Mouse (Mus musculus) hindbrain, embryonic 15.5 days (tissue): ENCODE measurements around the gene Tas2r110. TPM values are rescaled to one million over a fixed set of nuclear protein-coding genes. Genes with fewer than 3 reads are reported as not detected.

ENCODE experiments used
- ATAC-seq: fragments of 200-750 bp; cut with Nextera tagmentation; 2 replicates; pipeline ENCODE4 v1.8.0; 2017; ENCODE audit warnings: low read depth, moderate number of reproducible peaks, moderate TSS enrichment; ENCODE audit not compliant: low FRiP score
- H3K27ac ChIP-seq: fragments of 300-500 bp; sonication (generic); replicated peaks from 2 replicates; pipeline ENCODE4 v1.5.1; 2015; ENCODE audit warnings: mild to moderate bottlenecking, inconsistent platforms
- H3K27me3 ChIP-seq: fragments of 300-500 bp; sonication (generic); 2 replicates; pipeline ENCODE4 v1.6.1; 2015; ENCODE audit warnings: control low read depth, inconsistent platforms
- H3K36me3 ChIP-seq: fragments of 300-500 bp; sonication (generic); 2 replicates; pipeline ENCODE4 v1.6.1; 2015; ENCODE audit warnings: control low read depth, inconsistent platforms
- H3K4me1 ChIP-seq: fragments of 300-500 bp; sonication (generic); replicated peaks from 2 replicates; pipeline ENCODE4 v1.6.1; 2015; ENCODE audit warnings: control low read depth, inconsistent platforms
- H3K4me2 ChIP-seq: fragments of 300-500 bp; sonication (generic); 2 replicates; pipeline ENCODE4 v1.6.1; 2015; ENCODE audit warnings: moderate library complexity, mild to moderate bottlenecking, inconsistent platforms
- H3K4me3 ChIP-seq: fragments of 300-500 bp; sonication (generic); 2 replicates; pipeline ENCODE4 v1.5.1; 2015; ENCODE audit warnings: mild to moderate bottlenecking, inconsistent platforms
- H3K9ac ChIP-seq: fragments of 300-500 bp; sonication (generic); 2 replicates; pipeline ENCODE4 v1.6.1; 2015; ENCODE audit warnings: inconsistent platforms
- H3K9me3 ChIP-seq: fragments of 300-500 bp; sonication (generic); 2 replicates; pipeline ENCODE4 v1.6.1; 2016; ENCODE audit warnings: control low read depth, inconsistent platforms
- WGBS: fragments of 180-500 bp; shearing (Covaris S2); methylation state at CpG from one replicate; pipeline ENCODE4 v1.1.7; 2015; 5-methylcytosine and 5-hydroxymethylcytosine counted together
- polyA plus RNA-seq: library from polyadenylated mRNA; unstranded; fragments of >200 nt; fragmentation: Nextera tagmentation; extraction: Ambion mirVana; gene quantifications from 2 replicates; pipeline ENCODE4 v1.2.1, GENCODE M21; 2015

Tas2r110 gene
- polyA plus RNA-seq: not detected in 2 replicates

- ATAC-seq: no peak
- H3K4me1 ChIP-seq: no peaks in the 10 kb centered on the region
- no peak within 1 kb of the TSS for H3K27ac ChIP-seq
- H3K4me2 ChIP-seq: no peak within 1 kb of the TSS
- no peaks in the 10 kb centered on the region for H3K36me3 ChIP-seq
- no peak within 1 kb of the TSS for H3K9ac ChIP-seq
- no peaks in the 10 kb centered on the region for H3K27me3 ChIP-seq
- no peak within 1 kb of the TSS for H3K4me3 ChIP-seq
- no peaks in the 10 kb centered on the region for H3K9me3 ChIP-seq
Measured at GRCm38 (mm10) chr6:132867708-132868107, at the start of gene Tas2r110. Tas2r110 (plus strand) TSS chr6:132868008.

- no peaks in the 10 kb centered on the region for H3K9me3 ChIP-seq
- no peaks in the 10 kb centered on the region for H3K4me1 ChIP-seq
- H3K27me3 ChIP-seq: no peaks in the 10 kb centered on the region
- H3K4me2 ChIP-seq: no peak within 1 kb of the TSS
- no peak for ATAC-seq
- no peak within 1 kb of the TSS for H3K9ac ChIP-seq
- no peak within 1 kb of the TSS for H3K27ac ChIP-seq
- WGBS: 94% methylated on average over 1 of the region's 1 CpGs
- no peak within 1 kb of the TSS for H3K4me3 ChIP-seq
- no peaks in the 10 kb centered on the region for H3K36me3 ChIP-seq
Measured at GRCm38 (mm10) chr6:132846842-132847241, 21.0 kb upstream of the Tas2r110 start, which contains the start of gene Tas2r123. Tas2r123 (plus strand) TSS chr6:132847142.

- H3K27ac ChIP-seq: no peak within 1 kb of the TSS
- H3K4me2 ChIP-seq: no peak within 1 kb of the TSS
- WGBS: 82% methylated on average over 1 of the region's 1 CpGs
- no peak within 1 kb of the TSS for H3K9ac ChIP-seq
- no peak within 1 kb of the TSS for H3K4me3 ChIP-seq
- H3K4me1 ChIP-seq: no peaks in the 10 kb centered on the region
- ATAC-seq: no peak
- H3K9me3 ChIP-seq: no peaks in the 10 kb centered on the region
- no peaks in the 10 kb centered on the region for H3K27me3 ChIP-seq
- no peaks in the 10 kb centered on the region for H3K36me3 ChIP-seq
Measured at GRCm38 (mm10) chr6:132855138-132855537, 12.7 kb upstream of the Tas2r110 start, which contains the start of gene Tas2r116. Tas2r116 (plus strand) TSS chr6:132855438.

- Histone ChIP-seq H3K27ac (no peak within 1 kb of the TSS), H3K36me3 (no peaks in the 10 kb centered on the region), H3K27me3 (no peaks in the 10 kb centered on the region), H3K4me1 (no peaks in the 10 kb centered on the region), H3K9me3 (no peaks in the 10 kb centered on the region), H3K4me2 (no peak within 1 kb of the TSS), H3K4me3 (no peak within 1 kb of the TSS), H3K9ac (no peak within 1 kb of the TSS)
- no peak for ATAC-seq
- 75% methylated on average over 1 of the region's 1 CpGs for WGBS
Measured at GRCm38 (mm10) chr6:132892711-132893110, 24.9 kb downstream of the Tas2r110 start, which contains the start of gene Tas2r113. Tas2r113 (plus strand) TSS chr6:132893011.

- 83% methylated on average over 3 of the region's 3 CpGs for WGBS
- no peak within 1 kb of the TSS for H3K4me2 ChIP-seq
- no peak within 1 kb of the TSS for H3K9ac ChIP-seq
- no peaks in the 10 kb centered on the region for H3K36me3 ChIP-seq
- no peaks in the 10 kb centered on the region for H3K27me3 ChIP-seq
- no peaks in the 10 kb centered on the region for H3K9me3 ChIP-seq
- ATAC-seq: no peak
- H3K4me3 ChIP-seq: no peak within 1 kb of the TSS
- no peak within 1 kb of the TSS for H3K27ac ChIP-seq
- no peaks in the 10 kb centered on the region for H3K4me1 ChIP-seq
Measured at GRCm38 (mm10) chr6:132909351-132909750, 41.5 kb downstream of the Tas2r110 start, which contains the start of gene Tas2r125. Tas2r125 (plus strand) TSS chr6:132909651.

Other genes starting within 250 kb of the Tas2r110 start
- not detected in 2 replicates for gene A630073D07Rik, start 216.5 kb upstream of the Tas2r110 start, polyA plus RNA-seq
- not detected in 2 replicates for gene Tas2r120, start 211.1 kb upstream of the Tas2r110 start, polyA plus RNA-seq
- not detected in 2 replicates for gene Tas2r121, start 167.0 kb upstream of the Tas2r110 start, polyA plus RNA-seq
- gene Tas2r122, start 156.1 kb upstream of the Tas2r110 start, polyA plus RNA-seq: not detected in 2 replicates
- not detected in 2 replicates for gene Tas2r115, start 130.0 kb upstream of the Tas2r110 start, polyA plus RNA-seq
- not detected in 2 replicates for gene Tas2r124, start 113.3 kb upstream of the Tas2r110 start, polyA plus RNA-seq
- not detected in 2 replicates for gene Tas2r102, start 105.9 kb upstream of the Tas2r110 start, polyA plus RNA-seq
- gene Tas2r136, start 89.8 kb upstream of the Tas2r110 start, polyA plus RNA-seq: not detected in 2 replicates
- not detected in 2 replicates for gene Tas2r117, start 65.2 kb upstream of the Tas2r110 start, polyA plus RNA-seq
- not detected in 2 replicates for gene Tas2r123, start 20.9 kb upstream of the Tas2r110 start, polyA plus RNA-seq
- gene Tas2r116, start 12.6 kb upstream of the Tas2r110 start, polyA plus RNA-seq: not detected in 2 replicates
- gene Tas2r113, start 25.0 kb downstream of the Tas2r110 start, polyA plus RNA-seq: not detected in 2 replicates
- not detected in 2 replicates for gene Tas2r125, start 41.6 kb downstream of the Tas2r110 start, polyA plus RNA-seq
- not detected in 2 replicates for gene Tas2r129, start 83.1 kb downstream of the Tas2r110 start, polyA plus RNA-seq
- gene Tas2r131, start 89.9 kb downstream of the Tas2r110 start, polyA plus RNA-seq: not detected in 2 replicates
- gene Tas2r109, start 113.0 kb downstream of the Tas2r110 start, polyA plus RNA-seq: not detected in 2 replicates
- gene Tas2r103, start 169.1 kb downstream of the Tas2r110 start, polyA plus RNA-seq: not detected in 2 replicates
- not detected in 2 replicates for gene Tas2r140, start 187.8 kb downstream of the Tas2r110 start, polyA plus RNA-seq
- gene Smim10l1, start 236.9 kb downstream of the Tas2r110 start, polyA plus RNA-seq: 110 and 117 TPM in 2 replicates